Mouse (Mus musculus) kidney, embryonic 15.5 days (tissue): ENCODE results near the gene Smyd2. TPM values are rescaled to one million over a fixed set of nuclear protein-coding genes. Genes with fewer than 3 reads are reported as not detected.
A peak's percentile ranks its signal among the peaks of the same experiment; 100 is the strongest.

Experiments used
- ATAC-seq: fragments of 200-750 bp; cut with Nextera tagmentation; replicated peaks from 2 replicates; pipeline ENCODE4 v1.8.0; 2017; ENCODE audit warnings: moderate TSS enrichment; ENCODE audit not compliant: low FRiP score
- H3K27ac ChIP-seq: fragments of 300-500 bp; sonication (generic); 2 replicates; pipeline ENCODE4 v1.5.1; 2015; ENCODE audit warnings: mild to moderate bottlenecking, inconsistent platforms
- H3K27me3 ChIP-seq: fragments of 300-500 bp; sonication (generic); 2 replicates; pipeline ENCODE4 v1.6.1; 2015; ENCODE audit warnings: inconsistent platforms
- H3K36me3 ChIP-seq: fragments of 300-500 bp; sonication (generic); 2 replicates; pipeline ENCODE4 v1.6.1; 2015; ENCODE audit warnings: inconsistent platforms
- H3K4me1 ChIP-seq: fragments of 300-500 bp; sonication (generic); 2 replicates; pipeline ENCODE4 v1.6.1; 2015; ENCODE audit warnings: inconsistent platforms
- H3K4me2 ChIP-seq: fragments of 300-500 bp; sonication (generic); 2 replicates; pipeline ENCODE4 v1.6.1; 2015; ENCODE audit warnings: moderate library complexity, mild to moderate bottlenecking, inconsistent platforms
- H3K4me3 ChIP-seq: fragments of 300-500 bp; sonication (generic); replicated peaks from 2 replicates; pipeline ENCODE4 v1.5.1; 2015; ENCODE audit warnings: mild to moderate bottlenecking, inconsistent platforms
- H3K9ac ChIP-seq: fragments of 300-500 bp; sonication (generic); 2 replicates; pipeline ENCODE4 v1.6.1; 2015; ENCODE audit warnings: mild to moderate bottlenecking, inconsistent platforms
- H3K9me3 ChIP-seq: fragments of 300-500 bp; sonication (generic); replicated peaks from 2 replicates; pipeline ENCODE4 v1.6.1; 2016; ENCODE audit warnings: inconsistent platforms
- WGBS: fragments of 180-500 bp; shearing (Covaris S2); methylation state at CpG from one replicate; pipeline ENCODE4 v1.1.7; 2015; ENCODE audit warnings: mixed read lengths; 5-methylcytosine and 5-hydroxymethylcytosine counted together
- polyA plus RNA-seq: library from polyadenylated mRNA; unstranded; fragments of >200 nt; fragmentation: Nextera tagmentation; extraction: Ambion mirVana; gene quantifications from 2 replicates; pipeline ENCODE4 v1.2.1, GENCODE M21; 2015

Gene Smyd2
- polyA plus RNA-seq, 1 experiment from 2014 or later, result 84.2 TPM

DNA sequence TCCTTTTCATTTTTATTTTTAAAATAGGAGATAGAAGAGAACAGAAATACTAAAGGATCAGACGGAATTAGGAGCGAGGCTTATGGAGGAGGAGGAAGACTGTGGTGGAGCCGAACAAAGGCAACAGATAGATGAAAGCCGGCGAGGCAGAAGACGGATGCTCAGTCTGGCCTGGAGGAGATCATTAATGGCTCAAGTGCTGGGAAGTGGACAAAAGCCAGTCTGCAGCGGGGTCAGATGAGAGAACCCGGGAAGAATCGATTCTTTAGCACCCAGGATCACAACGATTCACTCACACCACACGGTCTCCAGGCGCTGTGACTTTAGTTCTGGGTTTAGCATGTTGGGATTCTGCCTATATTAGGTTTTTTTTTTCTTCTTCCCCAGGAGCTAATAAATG, 10.0 kb upstream of the Smyd2 start:
- Histone ChIP-seq H3K27ac (no peak overlapping the region), H3K4me1 (0 out of 2 replicates have a peak, but pooled peaks cover 4% of the 10 kb centered on the region), H3K36me3 (no peaks in the 10 kb centered on the region), H3K9me3 (no peaks in the 10 kb centered on the region), H3K9ac (no peak overlapping the region), H3K4me3 (no peak overlapping the region), H3K27me3 (no peaks in the 10 kb centered on the region), H3K4me2 (no peak overlapping the region)
- WGBS, result 60% methylated on average over 12 of the region's 12 CpGs
- no peak for ATAC-seq

DNA sequence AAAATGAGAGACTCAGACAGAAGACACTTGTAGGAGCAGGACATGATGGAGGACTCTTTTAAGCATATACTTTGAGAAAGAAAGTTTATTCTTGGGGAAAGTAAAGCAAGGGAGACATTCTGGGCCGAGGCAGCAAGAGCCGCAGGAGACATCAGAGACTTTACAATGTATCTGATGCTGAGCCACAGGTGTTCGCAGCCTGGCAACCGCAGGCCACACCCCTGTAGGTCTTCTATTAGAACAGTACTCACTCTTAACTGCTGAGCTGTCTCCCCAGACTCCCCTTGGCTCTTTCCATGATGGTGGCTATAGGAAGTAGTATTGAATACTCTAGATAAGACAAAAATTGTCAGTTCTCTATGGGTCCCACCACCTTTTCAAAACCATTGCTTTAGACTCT, 7.7 kb upstream of the Smyd2 start:
- Histone ChIP-seq H3K4me3 (no peak overlapping the region), H3K36me3 (no peaks in the 10 kb centered on the region), H3K27ac (no peak overlapping the region), H3K4me1 (0 out of 2 replicates have a peak, but pooled peaks cover 8% of the 10 kb centered on the region), H3K9me3 (no peaks in the 10 kb centered on the region), H3K4me2 (no peak overlapping the region), H3K9ac (no peak overlapping the region), H3K27me3 (no peaks in the 10 kb centered on the region)
- ATAC-seq, result no peak
- 63% methylated on average over 4 of the region's 4 CpGs for WGBS

DNA sequence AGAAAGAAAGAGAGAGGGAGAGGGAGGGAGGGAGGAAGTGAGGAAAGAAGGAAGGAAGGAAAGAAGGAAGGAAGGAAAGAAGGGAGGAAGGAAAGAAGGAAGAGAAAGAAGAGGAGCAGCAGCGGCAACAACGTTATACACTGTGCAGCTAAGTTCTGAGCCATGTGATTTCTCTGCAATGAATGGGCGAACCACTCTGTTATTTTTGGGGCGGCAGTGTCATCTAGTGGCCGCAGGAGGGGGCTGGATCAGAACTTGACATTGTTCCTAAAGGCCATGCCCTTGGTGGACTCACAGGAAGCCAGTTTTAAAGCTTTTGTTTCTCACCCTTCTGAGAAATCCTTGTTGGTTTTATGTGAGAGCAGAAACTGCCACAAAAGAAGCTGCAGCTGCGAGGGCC, 5.5 kb upstream of the Smyd2 start:
- Histone ChIP-seq H3K4me2 (no peak overlapping the region), H3K9me3 (no peaks in the 10 kb centered on the region), H3K36me3 (no peaks in the 10 kb centered on the region), H3K9ac (no peak overlapping the region), H3K27me3 (no peaks in the 10 kb centered on the region), H3K27ac (no peak overlapping the region), H3K4me1 (peaks cover 14% of the 10 kb centered on the region), H3K4me3 (no peak overlapping the region)
- WGBS, result 4% methylated on average over 6 of the region's 6 CpGs
- 0 out of 2 replicates have a peak, but pooled peaks have one; percentile 58 for ATAC-seq

DNA sequence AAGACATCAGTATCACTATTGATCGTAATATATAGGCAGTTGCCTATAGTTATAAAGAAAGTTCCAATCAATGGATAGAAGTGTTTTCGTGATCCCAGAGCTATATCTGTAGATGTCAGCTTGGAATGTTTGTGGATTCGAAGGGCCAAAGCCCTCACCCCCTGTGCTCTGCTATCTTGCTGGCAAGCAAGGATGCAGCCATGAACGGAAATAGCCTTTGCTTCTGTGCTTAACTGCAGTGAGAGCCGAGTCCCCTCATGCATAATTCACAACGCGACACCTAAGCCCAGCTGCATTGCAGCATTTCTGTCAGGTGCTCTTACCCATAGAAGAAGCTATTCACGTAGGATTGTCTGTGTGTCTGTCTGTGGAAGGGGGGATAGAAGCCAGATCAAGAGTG, 4.1 kb upstream of the Smyd2 start:
- 61% methylated on average over 8 of the region's 8 CpGs for whole genome bisulfite sequencing
- no peak overlapping the region for H3K4me3 ChIP-seq
- ATAC-seq, result no peak
- H3K27me3 ChIP-seq, result no peaks in the 10 kb centered on the region
- H3K4me2 ChIP-seq, result no peak overlapping the region
- no peak overlapping the region for H3K9ac ChIP-seq
- H3K36me3 ChIP-seq, result no peaks in the 10 kb centered on the region
- no peaks in the 10 kb centered on the region for H3K9me3 ChIP-seq
- H3K4me1 ChIP-seq, result peaks cover 23% of the 10 kb centered on the region
- H3K27ac ChIP-seq, result no peak overlapping the region

DNA sequence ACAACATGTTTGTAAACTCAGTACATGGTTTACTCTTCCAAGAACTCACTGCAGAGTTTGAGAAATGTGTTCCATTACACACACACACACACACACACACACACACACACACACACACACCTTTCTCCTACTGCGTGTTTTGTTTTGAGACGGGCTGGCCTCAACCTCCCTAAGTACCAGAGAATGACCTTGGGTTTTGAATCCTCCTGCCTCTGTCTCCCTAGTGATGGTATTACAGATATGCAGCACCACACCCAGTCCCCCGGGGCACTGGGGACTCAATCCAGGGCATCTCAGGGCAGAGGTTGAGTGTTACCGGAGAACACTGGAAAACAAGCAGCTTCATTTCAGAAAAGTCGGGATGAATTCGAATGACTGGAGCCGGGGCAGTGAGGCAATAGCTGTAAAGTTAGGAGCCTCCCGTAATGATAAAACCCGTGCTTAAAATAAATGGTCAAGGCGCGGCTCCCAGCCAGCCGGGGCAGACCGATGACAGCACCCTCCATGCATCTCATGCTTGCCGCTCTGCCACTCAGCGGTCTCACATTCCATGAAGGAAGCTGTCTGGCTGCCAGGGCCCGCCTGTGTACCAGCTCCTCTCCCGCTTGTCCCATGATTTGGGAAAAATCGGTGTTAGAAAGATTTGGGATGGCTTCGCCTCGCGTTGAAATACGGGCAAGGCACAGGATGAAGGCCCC, 1.9 kb upstream of the Smyd2 start:
- Histone ChIP-seq H3K9me3 (no peaks in the 10 kb centered on the region), H3K4me1 (peaks cover 35% of the 10 kb centered on the region), H3K4me3 (no peak overlapping the region), H3K27me3 (no peaks in the 10 kb centered on the region), H3K9ac (no peak overlapping the region), H3K27ac (no peak overlapping the region), H3K4me2 (no peak overlapping the region), H3K36me3 (no peaks in the 10 kb centered on the region)
- ATAC-seq, result no peak
- 69% methylated on average over 22 of the region's 22 CpGs for WGBS

DNA sequence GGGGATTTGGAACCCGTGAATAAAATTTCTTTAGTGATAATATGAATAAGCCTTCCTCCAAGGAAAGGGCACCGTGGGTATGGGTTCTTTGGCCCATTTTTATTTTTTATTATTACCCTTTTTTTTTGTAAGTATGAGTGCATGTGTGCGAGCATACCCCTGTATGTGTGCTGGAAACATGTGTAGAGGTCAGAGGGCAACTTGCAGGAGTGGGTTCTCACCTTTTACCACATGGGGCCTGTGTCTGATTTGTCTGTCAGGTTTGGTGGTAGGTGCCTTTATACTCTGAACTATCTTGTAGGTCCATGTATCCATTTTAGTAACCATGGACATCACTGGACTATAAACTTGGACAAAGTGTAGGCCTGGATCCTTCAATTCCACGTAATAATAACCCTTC, 994 bp upstream of the Smyd2 start:
- H3K4me2 ChIP-seq, result peak overlapping the region; percentile 97; the same call in 1 of the 2 replicates
- H3K9me3 ChIP-seq, result no peaks in the 10 kb centered on the region
- no peak overlapping the region for H3K9ac ChIP-seq
- no peaks in the 10 kb centered on the region for H3K36me3 ChIP-seq
- ATAC-seq, result no peak
- peaks cover 40% of the 10 kb centered on the region for H3K4me1 ChIP-seq
- no peaks in the 10 kb centered on the region for H3K27me3 ChIP-seq
- H3K4me3 ChIP-seq, result no peak overlapping the region
- WGBS, result 74% methylated on average over 4 of the region's 4 CpGs
- H3K27ac ChIP-seq, result no peak overlapping the region

DNA sequence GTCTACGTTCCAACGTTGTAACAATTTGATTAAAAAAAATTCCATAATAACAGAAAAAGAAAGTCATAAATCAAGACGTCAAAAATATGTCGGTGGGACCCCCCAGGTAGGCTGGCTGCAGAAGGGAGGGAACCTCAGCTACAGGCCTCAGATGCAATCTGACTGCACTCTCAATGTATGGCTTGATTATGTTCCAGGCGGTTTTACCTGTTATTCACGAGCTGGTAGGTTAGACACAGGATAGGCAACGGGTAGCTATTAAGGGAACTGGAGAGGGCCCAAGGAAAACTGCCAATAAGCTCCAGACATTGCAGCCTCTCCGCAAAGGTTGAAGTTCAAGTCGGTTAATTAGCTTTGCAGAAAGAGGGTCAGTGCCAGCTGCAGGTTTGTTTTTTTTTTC, 558 bp upstream of the Smyd2 start:
- peaks cover 41% of the 10 kb centered on the region for H3K4me1 ChIP-seq
- H3K4me2 ChIP-seq, result peak overlapping the region; percentile 97
- H3K27ac ChIP-seq, result no peak overlapping the region
- H3K36me3 ChIP-seq, result no peaks in the 10 kb centered on the region
- peak overlapping the region; percentile 87; the same call in 1 of the 2 replicates for H3K9ac ChIP-seq
- H3K27me3 ChIP-seq, result no peaks in the 10 kb centered on the region
- no peak for ATAC-seq
- no peaks in the 10 kb centered on the region for H3K9me3 ChIP-seq
- WGBS, result 14% methylated on average over 9 of the region's 9 CpGs
- H3K4me3 ChIP-seq, result peak overlapping the region; percentile 87

DNA sequence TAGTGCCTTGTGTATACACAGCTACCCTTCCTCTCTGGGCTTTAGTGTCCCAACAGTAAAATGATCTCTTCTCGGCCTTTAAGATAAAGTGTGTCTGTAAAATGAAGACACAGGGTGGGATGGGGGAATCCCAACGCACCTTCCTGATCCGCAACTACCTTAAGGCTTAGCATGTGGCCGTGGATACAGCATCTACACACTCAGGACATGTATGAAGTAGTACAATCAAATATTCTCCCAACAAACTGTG, 670 bp downstream of the Smyd2 start:
- no peak; the same call in 1 of the 2 replicates for ATAC-seq
- WGBS, result 2% methylated on average over 4 of the region's 4 CpGs

DNA sequence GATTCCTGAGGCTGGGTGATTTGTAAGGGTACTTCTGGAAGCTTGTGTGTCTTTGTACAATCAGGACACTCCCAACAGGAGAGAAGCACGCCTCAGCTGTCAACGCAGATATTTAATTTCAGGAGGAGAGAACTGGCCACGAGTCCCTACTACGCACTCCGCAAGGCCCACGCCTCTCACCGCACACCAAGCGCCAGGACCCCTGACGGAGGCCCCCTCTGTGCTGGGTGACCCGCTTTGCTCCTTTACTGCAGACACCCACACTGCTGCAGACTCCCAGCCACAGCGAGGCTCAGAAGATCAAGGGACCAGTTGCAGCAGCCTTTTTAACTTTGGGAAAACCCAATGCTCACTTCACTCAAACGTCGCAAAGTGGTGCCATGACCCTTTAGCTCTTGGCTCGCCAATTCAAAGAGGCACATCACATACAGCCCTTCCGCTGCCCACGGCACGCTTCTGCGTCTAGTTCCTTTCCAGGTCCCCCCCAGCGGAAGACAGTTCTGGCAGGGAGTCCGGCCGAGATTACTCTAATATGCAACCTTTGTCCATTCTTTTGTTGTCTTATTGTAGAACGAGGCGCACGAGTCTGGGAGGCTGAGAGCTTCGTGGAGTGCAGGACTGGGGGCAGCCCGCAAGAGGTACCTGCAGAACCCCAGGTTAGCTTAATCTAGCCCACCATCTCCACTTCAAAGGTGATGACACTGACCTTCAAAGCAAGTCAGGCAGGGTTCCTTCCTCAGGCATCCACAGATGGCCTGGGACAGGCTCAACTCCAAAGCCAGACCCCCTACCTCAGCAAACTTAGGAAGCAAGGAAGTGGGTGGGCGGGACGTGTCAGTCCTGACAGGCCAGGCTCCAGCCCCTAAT, 1.2 kb downstream of the Smyd2 start:
- ATAC-seq, result peak; percentile 37; the same call in 1 of the 2 replicates

More for the DNA sequence above, 670 bp downstream of the Smyd2 start:
- no peaks in the 10 kb centered on the region for H3K36me3 ChIP-seq
- peak overlapping the region; percentile 87 for H3K4me3 ChIP-seq
- no peaks in the 10 kb centered on the region for H3K27me3 ChIP-seq
- peak overlapping the region; percentile 87; the same call in 1 of the 2 replicates for H3K9ac ChIP-seq
- no peaks in the 10 kb centered on the region for H3K9me3 ChIP-seq
- H3K4me2 ChIP-seq, result peak overlapping the region; percentile 97
- H3K27ac ChIP-seq, result peak overlapping the region; percentile 90
- H3K4me1 ChIP-seq, result peaks cover 42% of the 10 kb centered on the region

DNA sequence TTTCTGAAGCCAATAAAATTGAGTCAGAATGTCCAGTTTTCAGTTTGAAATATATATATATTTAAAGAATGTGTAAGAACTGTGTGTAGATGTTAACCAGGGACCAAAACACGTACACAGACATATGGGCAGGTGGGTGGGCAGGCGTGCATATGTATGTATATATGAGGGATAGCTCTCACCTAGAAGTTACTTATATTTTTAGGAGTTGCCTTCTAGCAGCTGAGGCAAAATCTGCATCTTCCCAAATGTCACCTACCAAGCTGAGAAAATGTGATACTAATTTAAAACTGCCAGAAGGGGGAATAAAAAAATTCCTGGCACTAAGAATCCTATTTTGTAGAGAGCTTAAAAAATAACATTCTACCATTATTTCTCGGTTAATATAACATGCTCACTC, 2.4 kb downstream of the Smyd2 start:
- WGBS, result 89% methylated on average over 3 of the region's 3 CpGs
- H3K36me3 ChIP-seq, result no peaks in the 10 kb centered on the region
- no peak overlapping the region for H3K4me3 ChIP-seq
- no peaks in the 10 kb centered on the region for H3K27me3 ChIP-seq
- no peak overlapping the region for H3K4me2 ChIP-seq
- peaks cover 42% of the 10 kb centered on the region for H3K4me1 ChIP-seq
- H3K27ac ChIP-seq, result no peak overlapping the region
- no peak for ATAC-seq
- H3K9me3 ChIP-seq, result no peaks in the 10 kb centered on the region
- no peak overlapping the region for H3K9ac ChIP-seq

More for the DNA sequence above, 1.2 kb downstream of the Smyd2 start:
- no peaks in the 10 kb centered on the region for H3K9me3 ChIP-seq
- peak overlapping the region; percentile 97 for H3K4me2 ChIP-seq
- peak overlapping the region; percentile 87 for H3K4me3 ChIP-seq
- peak overlapping the region; percentile 87; the same call in 1 of the 2 replicates for H3K9ac ChIP-seq
- 19% methylated on average over 28 of the region's 28 CpGs for WGBS
- no peaks in the 10 kb centered on the region for H3K36me3 ChIP-seq
- H3K4me1 ChIP-seq, result peaks cover 42% of the 10 kb centered on the region
- H3K27ac ChIP-seq, result peak overlapping the region; percentile 90; the same call in 1 of the 2 replicates
- no peaks in the 10 kb centered on the region for H3K27me3 ChIP-seq

DNA sequence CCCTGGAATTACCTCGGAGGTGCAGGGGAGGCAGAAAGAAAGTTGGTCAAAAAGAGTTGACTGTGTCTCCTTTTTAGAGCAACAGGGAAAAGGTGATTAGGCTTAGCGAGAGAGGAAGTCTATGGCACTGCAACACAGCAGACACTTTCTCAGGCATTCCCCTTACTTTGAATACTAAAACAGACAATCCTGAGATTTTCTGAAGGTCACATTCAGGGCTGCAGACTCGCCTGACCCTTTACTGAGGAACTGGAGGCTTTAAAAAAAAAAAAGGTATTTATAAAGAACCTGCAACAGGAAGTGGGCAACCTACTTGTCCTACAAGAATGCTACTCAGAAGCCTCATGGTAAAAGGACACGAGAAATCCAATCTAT, 5.0 kb downstream of the Smyd2 start:
- ATAC-seq, result no peak
- no peaks in the 10 kb centered on the region for H3K9me3 ChIP-seq
- H3K27me3 ChIP-seq, result no peaks in the 10 kb centered on the region
- H3K36me3 ChIP-seq, result 0 out of 2 replicates have a peak, but pooled peaks cover 8% of the 10 kb centered on the region
- H3K4me3 ChIP-seq, result no peak overlapping the region
- no peak overlapping the region for H3K9ac ChIP-seq
- peaks cover 35% of the 10 kb centered on the region for H3K4me1 ChIP-seq
- no peak overlapping the region for H3K27ac ChIP-seq
- no peak overlapping the region for H3K4me2 ChIP-seq
- 49% methylated on average over 4 of the region's 4 CpGs for WGBS

DNA sequence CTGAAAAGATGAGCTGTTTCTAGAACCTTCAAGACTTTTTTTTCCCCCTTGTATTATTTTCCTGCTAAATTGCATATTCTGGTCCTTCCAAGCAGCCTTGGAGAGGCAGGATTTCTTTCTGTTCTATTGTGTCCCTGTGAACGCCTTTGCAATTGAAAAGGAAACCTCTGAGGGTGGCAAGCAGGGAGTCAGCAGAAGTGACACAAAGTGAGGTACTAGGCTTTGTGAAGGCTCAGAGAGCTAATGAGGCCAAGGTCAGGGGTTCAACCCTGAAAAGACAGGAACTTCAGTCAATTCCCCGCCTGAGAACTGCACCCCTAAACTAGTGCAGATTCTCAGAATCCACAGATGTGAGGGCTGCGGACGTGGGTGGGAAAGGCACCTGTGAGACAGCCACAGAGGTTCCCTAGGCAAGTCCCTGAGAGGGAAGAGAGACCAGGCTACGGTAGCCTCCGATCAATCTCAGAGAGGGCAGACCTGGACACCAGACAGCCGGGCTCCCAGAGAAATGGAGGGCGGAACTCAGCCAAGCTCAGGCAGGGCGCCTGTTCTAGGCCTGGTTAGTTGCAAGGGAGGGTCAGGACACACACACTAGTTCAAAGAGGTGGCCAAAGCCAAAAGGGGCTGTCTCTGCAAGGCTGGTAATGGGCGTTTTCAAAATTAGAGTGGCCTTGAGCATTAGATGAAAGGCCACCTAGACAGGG, 5.6 kb downstream of the Smyd2 start:
- peaks cover 34% of the 10 kb centered on the region for H3K4me1 ChIP-seq
- no peak overlapping the region for H3K9ac ChIP-seq
- no peak overlapping the region for H3K4me3 ChIP-seq
- H3K36me3 ChIP-seq, result 0 out of 2 replicates have a peak, but pooled peaks cover 9% of the 10 kb centered on the region
- no peaks in the 10 kb centered on the region for H3K9me3 ChIP-seq
- no peak overlapping the region for H3K27ac ChIP-seq
- no peak for ATAC-seq
- H3K27me3 ChIP-seq, result no peaks in the 10 kb centered on the region
- 64% methylated on average over 10 of the region's 10 CpGs for WGBS
- no peak overlapping the region for H3K4me2 ChIP-seq
